In genomic region chr4:62361997-62362396, GRCm38 (mm10) we compare ENCODE assay signal across 9 mouse cellular contexts. TPM values are rescaled to one million over a fixed set of nuclear protein-coding genes. Genes with fewer than 3 reads are reported as not detected.
DNase-seq lines count a peak whose midpoint lies in the region; ATAC-seq lines count a peak whose summit lies in the region.
"Had no signal": no experiment of that assay in that cellular context is flagged by ENCODE, and none has a peak within 500 bp of the region (broad histone marks: within the 10 kb centered on the region; RNA-seq: fewer than 3 reads in every experiment).

No protein-coding gene starts in this region.

- ATAC-seq in lung, embryonic 16.5 days (ENCODE audit: low read depth): no peak
- no peak for ATAC-seq in forebrain, embryonic 14.5 days
- no peak for ATAC-seq in limb, embryonic 15.5 days (ENCODE audit: insufficient number of reproducible peaks, low FRiP score, low TSS enrichment, low read depth)
- no peak for ATAC-seq in stomach, embryonic 14.5 days (ENCODE audit: insufficient number of reproducible peaks, insufficient read depth, low FRiP score, low read depth)
- no peak for ATAC-seq in frontal cortex, adult (ENCODE audit: low TSS enrichment)
- no peak for ATAC-seq in erythroid progenitor cell, adult 5-6 weeks (replicated peaks; ENCODE audit: low FRiP score, poor library complexity, severe bottlenecking)

- DNase-seq in lung, postnatal 25 days (ENCODE audit: low spot score): no peak
- DNase-seq in forebrain, embryonic 14.5 days (ENCODE audit: low spot score): no peak
- no peak for DNase-seq in Muller cell, postnatal 12 days (ENCODE audit: inconsistent ontology term)
- DNase-seq: kidney, postnatal 10 days had no signal

- H3K4me1 ChIP-seq in lung, embryonic 16.5 days (replicated peaks; ENCODE audit: control insufficient read depth, insufficient read depth, low read length): peaks cover 19% of the 10 kb centered on the region
- peaks cover 11% of the 10 kb centered on the region for H3K4me1 ChIP-seq in forebrain, embryonic 14.5 days (ENCODE audit: control insufficient read depth, insufficient read depth, low read length)
- H3K4me1 ChIP-seq in limb, embryonic 15.5 days: peaks cover 13% of the 10 kb centered on the region
- peaks cover 13% of the 10 kb centered on the region for H3K4me1 ChIP-seq in stomach, embryonic 14.5 days (ENCODE audit: control insufficient read depth, insufficient read depth, low read length)

- H3K4me3 ChIP-seq in lung, embryonic 16.5 days (ENCODE audit: low read length): peak overlapping the region; percentile 78
- peak overlapping the region; percentile 73; the same call in 1 of the 2 replicates for H3K4me3 ChIP-seq in forebrain, embryonic 14.5 days (ENCODE audit: low read depth, low read length)
- H3K4me3 ChIP-seq in limb, embryonic 15.5 days: peak overlapping the region; percentile 90
- peak overlapping the region; percentile 51; the same call in 1 of the 2 replicates for H3K4me3 ChIP-seq in stomach, embryonic 14.5 days (ENCODE audit: low read depth, low read length)

- no peaks in the 10 kb centered on the region for H3K9me3 ChIP-seq in lung, embryonic 16.5 days (ENCODE audit: control insufficient read depth, low read length)
- no peaks in the 10 kb centered on the region for H3K9me3 ChIP-seq in forebrain, embryonic 14.5 days (replicated peaks; ENCODE audit: control insufficient read depth, low read length)
- no peaks in the 10 kb centered on the region for H3K9me3 ChIP-seq in limb, embryonic 15.5 days
- no peaks in the 10 kb centered on the region for H3K9me3 ChIP-seq in stomach, embryonic 14.5 days (ENCODE audit: control insufficient read depth, low read depth, low read length)

- H3K27me3 ChIP-seq in lung, embryonic 16.5 days (ENCODE audit: control insufficient read depth, insufficient read depth, low read depth, low read length): no peaks in the 10 kb centered on the region
- H3K27me3 ChIP-seq in forebrain, embryonic 14.5 days (replicated peaks; ENCODE audit: control insufficient read depth, insufficient read depth, low read length): no peaks in the 10 kb centered on the region
- no peaks in the 10 kb centered on the region for H3K27me3 ChIP-seq in limb, embryonic 15.5 days
- no peaks in the 10 kb centered on the region for H3K27me3 ChIP-seq in stomach, embryonic 14.5 days (ENCODE audit: control insufficient read depth, insufficient read depth, low read length)

- peak overlapping the region; percentile 27; the same call in 1 of the 2 replicates for H3K27ac ChIP-seq in lung, embryonic 16.5 days (ENCODE audit: low read length)
- no peak overlapping the region for H3K27ac ChIP-seq in forebrain, embryonic 14.5 days (ENCODE audit: low read depth, low read length)
- H3K27ac ChIP-seq in limb, embryonic 15.5 days: no peak overlapping the region
- H3K27ac ChIP-seq in stomach, embryonic 14.5 days (ENCODE audit: low read length): no peak overlapping the region

- peak overlapping the region; percentile 62 for H3K4me2 ChIP-seq in lung, embryonic 16.5 days (ENCODE audit: low read depth, low read length)
- H3K4me2 ChIP-seq in forebrain, embryonic 14.5 days (ENCODE audit: low read length): peak overlapping the region; percentile 67
- peak overlapping the region; percentile 67 for H3K4me2 ChIP-seq in limb, embryonic 15.5 days
- peak overlapping the region; percentile 50 for H3K4me2 ChIP-seq in stomach, embryonic 14.5 days (replicated peaks; ENCODE audit: low read depth, low read length)

- H3K36me3 ChIP-seq in lung, embryonic 16.5 days (ENCODE audit: control insufficient read depth, insufficient read depth, low read length): peaks cover 3% of the 10 kb centered on the region; the same call in 1 of the 2 replicates
- no peaks in the 10 kb centered on the region for H3K36me3 ChIP-seq in forebrain, embryonic 14.5 days (ENCODE audit: control insufficient read depth, insufficient read depth, low read length)
- 0 out of 2 replicates have a peak, but pooled peaks cover under 1% of the 10 kb centered on the region for H3K36me3 ChIP-seq in limb, embryonic 15.5 days
- no peaks in the 10 kb centered on the region for H3K36me3 ChIP-seq in stomach, embryonic 14.5 days (ENCODE audit: control insufficient read depth, insufficient read depth, low read length)

- 84% methylated on average over 1 of the region's 1 CpGs for WGBS in lung, embryonic 16.5 days
- WGBS in forebrain, embryonic 14.5 days: 90% methylated on average over 1 of the region's 1 CpGs
- 89% methylated on average over 1 of the region's 1 CpGs for WGBS in limb, embryonic 15.5 days
- 78% methylated on average over 1 of the region's 1 CpGs for WGBS in stomach, embryonic 14.5 days

- peak overlapping the region; percentile 75 for H3K9ac ChIP-seq in lung, embryonic 16.5 days (ENCODE audit: low read length)
- H3K9ac ChIP-seq in forebrain, embryonic 14.5 days (ENCODE audit: low read length): peak overlapping the region; percentile 69; the same call in 1 of the 2 replicates
- H3K9ac ChIP-seq in limb, embryonic 15.5 days: no peak overlapping the region
- no peak overlapping the region for H3K9ac ChIP-seq in stomach, embryonic 14.5 days (replicated peaks; ENCODE audit: low read depth, low read length)

RNA-seq across cellular contexts. Expression of gene Slc31a1, which starts 1.5 kb away (rescaled TPM):
- 51.2 and 51.9 TPM in 2 replicates for polyA plus RNA-seq in lung, embryonic 16.5 days (2015; fragmentation: Nextera tagmentation; extraction: Ambion mirVana)
- 43.9 and 44.9 TPM in 2 replicates for polyA plus RNA-seq in forebrain, embryonic 14.5 days (2014; fragmentation: Nextera tagmentation; extraction: Ambion mirVana)
- 53.0 and 54.6 TPM in 2 replicates for polyA plus RNA-seq in limb, embryonic 15.5 days (2015; fragmentation: Nextera tagmentation; extraction: Ambion mirVana)
- 41.2 and 45.5 TPM in 2 replicates for polyA plus RNA-seq in stomach, embryonic 14.5 days (2014; fragmentation: Nextera tagmentation; extraction: Ambion mirVana)
- total RNA-seq in erythroid progenitor cell, adult 5-6 weeks (2015; ENCODE audit: low replicate concordance): 6.7 and 10.1 TPM in 2 replicates
- 4.2 and 4.5 TPM in 2 replicates for total RNA-seq in erythroid progenitor cell, adult 5-6 weeks (2017; ENCODE audit: low replicate concordance)

RNA-seq across cellular contexts. Expression of gene Fkbp15, which starts 1.6 kb away (rescaled TPM):
- 26.1 and 27.1 TPM in 2 replicates for polyA plus RNA-seq in lung, embryonic 16.5 days (2015; fragmentation: Nextera tagmentation; extraction: Ambion mirVana)
- 15.7 and 18.6 TPM in 2 replicates for polyA plus RNA-seq in forebrain, embryonic 14.5 days (2014; fragmentation: Nextera tagmentation; extraction: Ambion mirVana)
- 28.4 and 29.0 TPM in 2 replicates for polyA plus RNA-seq in limb, embryonic 15.5 days (2015; fragmentation: Nextera tagmentation; extraction: Ambion mirVana)
- 27.1 and 28.6 TPM in 2 replicates for polyA plus RNA-seq in stomach, embryonic 14.5 days (2014; fragmentation: Nextera tagmentation; extraction: Ambion mirVana)
- 23.1 and 29.9 TPM in 2 replicates for total RNA-seq in erythroid progenitor cell, adult 5-6 weeks (2015; ENCODE audit: low replicate concordance)
- total RNA-seq in erythroid progenitor cell, adult 5-6 weeks (2017; ENCODE audit: low replicate concordance): 35.2 and 49.7 TPM in 2 replicates

RNA-seq across cellular contexts. Expression of gene Cdc26, which starts 46.4 kb away (rescaled TPM):
- polyA plus RNA-seq in lung, embryonic 16.5 days (2015; fragmentation: Nextera tagmentation; extraction: Ambion mirVana): 141 and 148 TPM in 2 replicates
- 140 and 149 TPM in 2 replicates for polyA plus RNA-seq in forebrain, embryonic 14.5 days (2014; fragmentation: Nextera tagmentation; extraction: Ambion mirVana)
- polyA plus RNA-seq in limb, embryonic 15.5 days (2015; fragmentation: Nextera tagmentation; extraction: Ambion mirVana): 156 and 159 TPM in 2 replicates
- 174 and 186 TPM in 2 replicates for polyA plus RNA-seq in stomach, embryonic 14.5 days (2014; fragmentation: Nextera tagmentation; extraction: Ambion mirVana)
- total RNA-seq in erythroid progenitor cell, adult 5-6 weeks (2015; ENCODE audit: low replicate concordance): 54.5 and 68.1 TPM in 2 replicates
- 17.9 and 37.6 TPM in 2 replicates for total RNA-seq in erythroid progenitor cell, adult 5-6 weeks (2017; ENCODE audit: low replicate concordance)

RNA-seq across cellular contexts. Expression of gene Prpf4, which starts 46.6 kb away (rescaled TPM):
- 20.7 and 21.4 TPM in 2 replicates for polyA plus RNA-seq in lung, embryonic 16.5 days (2015; fragmentation: Nextera tagmentation; extraction: Ambion mirVana)
- polyA plus RNA-seq in forebrain, embryonic 14.5 days (2014; fragmentation: Nextera tagmentation; extraction: Ambion mirVana): 16.4 and 16.6 TPM in 2 replicates
- 18.7 and 18.8 TPM in 2 replicates for polyA plus RNA-seq in limb, embryonic 15.5 days (2015; fragmentation: Nextera tagmentation; extraction: Ambion mirVana)
- polyA plus RNA-seq in stomach, embryonic 14.5 days (2014; fragmentation: Nextera tagmentation; extraction: Ambion mirVana): 23.7 and 25.3 TPM in 2 replicates
- 12.6 and 15.9 TPM in 2 replicates for total RNA-seq in erythroid progenitor cell, adult 5-6 weeks (2015; ENCODE audit: low replicate concordance)
- total RNA-seq in erythroid progenitor cell, adult 5-6 weeks (2017; ENCODE audit: low replicate concordance): 13.6 and 14.2 TPM in 2 replicates

Comparison
In these comparisons a context has a peak if more than half of its experiments do, and no peak if none do; other contexts are left out.
1. H3K9ac ChIP-seq: peak in lung, embryonic 16.5 days (single experiment) and forebrain, embryonic 14.5 days (single experiment); none in limb, embryonic 15.5 days (single experiment) and stomach, embryonic 14.5 days (single experiment).
2. Peak in every context shown above with its lines, with median percentiles within 50 percentile points of each other: H3K4me2 ChIP-seq and H3K4me3 ChIP-seq.